Mouse (Mus musculus): ENCODE results near the gene Rims4.

Gene Rims4

GRCm38 (mm10) chr2:163918317-163919258, at the start of gene Rims4:
TSS of gene Rims4 (minus strand) at chr2:163918683.
- DNase-seq (ENCODE audit: extremely low spot score, low read depth, low spot score), result no peak

- no peak for DNase-seq (ENCODE audit: extremely low spot score, low read depth, low spot score)
Measured at GRCm38 (mm10) chr2:163965706-163966105, 47.2 kb upstream of the Rims4 start.

GRCm38 (mm10) chr2:163964606-163965560, 46.4 kb upstream of the Rims4 start:
- no peak for DNase-seq (ENCODE audit: extremely low spot score, low read depth, low spot score)

- peak; percentile 49 for DNase-seq (ENCODE audit: extremely low spot score, low read depth, low spot score)
Measured at GRCm38 (mm10) chr2:163953622-163954310, 35.3 kb upstream of the Rims4 start.

- DNase-seq (ENCODE audit: extremely low spot score, low read depth, low spot score), result no peak
Measured at GRCm38 (mm10) chr2:163951770-163952169, 33.3 kb upstream of the Rims4 start.

- DNase-seq (ENCODE audit: extremely low spot score, low read depth, low spot score), result no peak
Measured at GRCm38 (mm10) chr2:163947976-163948375, 29.5 kb upstream of the Rims4 start.

- no peak for DNase-seq (ENCODE audit: extremely low spot score, low read depth, low spot score)
Measured at GRCm38 (mm10) chr2:163946221-163946620, 27.7 kb upstream of the Rims4 start.

- no peak for DNase-seq (ENCODE audit: extremely low spot score, low read depth, low spot score)
Measured at GRCm38 (mm10) chr2:163944511-163944910, 26.0 kb upstream of the Rims4 start.

GRCm38 (mm10) chr2:163943056-163943455, 24.6 kb upstream of the Rims4 start:
- no peak for DNase-seq (ENCODE audit: extremely low spot score, low read depth, low spot score)

- DNase-seq (ENCODE audit: extremely low spot score, low read depth, low spot score), result no peak
Measured at GRCm38 (mm10) chr2:163939522-163939921, 21.0 kb upstream of the Rims4 start.

GRCm38 (mm10) chr2:163932151-163932550, 13.7 kb upstream of the Rims4 start:
- no peak for DNase-seq (ENCODE audit: extremely low spot score, low read depth, low spot score)

- DNase-seq (ENCODE audit: extremely low spot score, low read depth, low spot score), result no peak
Measured at GRCm38 (mm10) chr2:163928464-163929200, 10.1 kb upstream of the Rims4 start.

GRCm38 (mm10) chr2:163925044-163925443, 6.6 kb upstream of the Rims4 start:
- no peak for DNase-seq (ENCODE audit: extremely low spot score, low read depth, low spot score)

GRCm38 (mm10) chr2:163924531-163924930, 6.0 kb upstream of the Rims4 start:
- no peak for DNase-seq (ENCODE audit: extremely low spot score, low read depth, low spot score)

- no peak for DNase-seq (ENCODE audit: extremely low spot score, low read depth, low spot score)
Measured at GRCm38 (mm10) chr2:163923113-163923512, 4.6 kb upstream of the Rims4 start.

- no peak for DNase-seq (ENCODE audit: extremely low spot score, low read depth, low spot score)
Measured at GRCm38 (mm10) chr2:163919581-163919980, 1.1 kb upstream of the Rims4 start.

GRCm38 (mm10) chr2:163916703-163917102, 1.8 kb downstream of the Rims4 start:
- DNase-seq (ENCODE audit: extremely low spot score, low read depth, low spot score), result no peak

- no peak for DNase-seq (ENCODE audit: extremely low spot score, low read depth, low spot score)
Measured at GRCm38 (mm10) chr2:163915294-163915791, 3.1 kb downstream of the Rims4 start.

GRCm38 (mm10) chr2:163914107-163914506, 4.4 kb downstream of the Rims4 start:
- DNase-seq (ENCODE audit: extremely low spot score, low read depth, low spot score), result no peak

GRCm38 (mm10) chr2:163913704-163914103, 4.8 kb downstream of the Rims4 start:
- DNase-seq (ENCODE audit: extremely low spot score, low read depth, low spot score), result no peak
